Mouse (Mus musculus) CD4-positive, CD25-positive, alpha-beta regulatory T cell, adult 4 months (primary cell): ENCODE data around the gene Casz1. TPM values are rescaled to one million over a fixed set of nuclear protein-coding genes. Genes with fewer than 3 reads are reported as not detected.

Experiments
- ATAC-seq: one replicate; pipeline ENCODE4 v1.8.0; 2017
- polyA plus RNA-seq, 2 experiments: library from polyadenylated mRNA; unstranded; fragments of 100-300 nt; shearing (Covaris generic); gene quantifications; one replicate each; pipeline ENCODE4 v1.2.1; 2017

The Casz1 gene
- polyA plus RNA-seq = 1 to 10 TPM; 1.0 to 1.9 TPM

GRCm38 (mm10) chr4:148804137-148804779 is at the start of gene Casz1:
Casz1 (plus strand) TSS chr4:148804429.
- ATAC-seq = no peak

GRCm38 (mm10) chr4:148758863-148759262 is 45.4 kb upstream of the Casz1 start:
- ATAC-seq = no peak

GRCm38 (mm10) chr4:148760152-148760551 is 44.1 kb upstream of the Casz1 start:
- ATAC-seq = no peak

GRCm38 (mm10) chr4:148766021-148766775 is 38.0 kb upstream of the Casz1 start:
- ATAC-seq = no peak

GRCm38 (mm10) chr4:148767655-148768305 is 36.4 kb upstream of the Casz1 start:
- ATAC-seq = no peak

- no peak for ATAC-seq
Observed at GRCm38 (mm10) chr4:148768649-148769048, 35.6 kb upstream of the Casz1 start.

GRCm38 (mm10) chr4:148770582-148771408 is 33.4 kb upstream of the Casz1 start:
- no peak for ATAC-seq

- ATAC-seq = no peak
Observed at GRCm38 (mm10) chr4:148771409-148771929, 32.8 kb upstream of the Casz1 start.

- ATAC-seq = no peak
Observed at GRCm38 (mm10) chr4:148772658-148773057, 31.6 kb upstream of the Casz1 start.

- no peak for ATAC-seq
Observed at GRCm38 (mm10) chr4:148774036-148774435, 30.2 kb upstream of the Casz1 start.

GRCm38 (mm10) chr4:148775476-148776269 is 28.6 kb upstream of the Casz1 start:
- ATAC-seq = no peak

- no peak for ATAC-seq
Observed at GRCm38 (mm10) chr4:148780097-148780621, 24.1 kb upstream of the Casz1 start.

GRCm38 (mm10) chr4:148781516-148781915 is 22.7 kb upstream of the Casz1 start:
- no peak for ATAC-seq

- ATAC-seq = no peak
Observed at GRCm38 (mm10) chr4:148782880-148783279, 21.3 kb upstream of the Casz1 start.

GRCm38 (mm10) chr4:148783760-148784159 is 20.5 kb upstream of the Casz1 start:
- ATAC-seq = no peak

- ATAC-seq = no peak
Observed at GRCm38 (mm10) chr4:148785053-148785567, 19.1 kb upstream of the Casz1 start.

GRCm38 (mm10) chr4:148785995-148786394 is 18.2 kb upstream of the Casz1 start:
- no peak for ATAC-seq

GRCm38 (mm10) chr4:148790940-148791339 is 13.3 kb upstream of the Casz1 start:
- no peak for ATAC-seq

- no peak for ATAC-seq
Observed at GRCm38 (mm10) chr4:148795038-148795437, 9.2 kb upstream of the Casz1 start.

- ATAC-seq = no peak
Observed at GRCm38 (mm10) chr4:148797475-148798324, 6.5 kb upstream of the Casz1 start.
